Mouse (Mus musculus) small intestine, adult 2 months (tissue): ENCODE measurements around the gene Nlrc4. TPM values are rescaled to one million over a fixed set of nuclear protein-coding genes. Genes with fewer than 3 reads are reported as not detected.
"Not testable (repeated sequence)": the region's sequence is repeated elsewhere in the genome, so short reads cannot be mapped to it uniquely, and the experiment has no call there.

Experiments used
- H3K27ac ChIP-seq: fragments of 200-500 bp; 2 replicates; pipeline ENCODE4 v1.5.1; 2012; ENCODE audit warnings: low read depth, low read length, control low read depth, inconsistent platforms; ENCODE audit not compliant: insufficient read depth
- H3K27me3 ChIP-seq: fragments of 200-500 bp; 2 replicates; pipeline ENCODE4 v1.6.1; 2012; ENCODE audit warnings: mild to moderate bottlenecking, moderate library complexity, low read length, inconsistent platforms; ENCODE audit not compliant: control insufficient read depth, insufficient read depth
- H3K36me3 ChIP-seq: fragments of 200-500 bp; 2 replicates; pipeline ENCODE4 v1.6.1; 2012; ENCODE audit warnings: mild to moderate bottlenecking, low read length, control low read depth, inconsistent platforms; ENCODE audit not compliant: control insufficient read depth, insufficient read depth
- H3K4me1 ChIP-seq: fragments of 200-500 bp; 2 replicates; pipeline ENCODE4 v1.6.1; 2012; ENCODE audit warnings: low read length, inconsistent platforms, mixed read lengths; ENCODE audit not compliant: control insufficient read depth, insufficient read depth, insufficient read length
- H3K4me3 ChIP-seq: fragments of 200-500 bp; 2 replicates; pipeline ENCODE4 v1.5.1; 2012; ENCODE audit warnings: low read depth, mild to moderate bottlenecking, control low read depth, inconsistent platforms, low read length, moderate library complexity
- CTCF ChIP-seq: fragments of 200-500 bp; IDR thresholded peaks from 2 replicates; pipeline ENCODE4 v1.5.1; 2012; ENCODE audit warnings: low read depth, mild to moderate bottlenecking, control low read depth, inconsistent platforms, low read length, moderate library complexity, mixed read lengths; ENCODE audit not compliant: insufficient replicate concordance, insufficient read length; ENCODE audit errors: extremely low read depth
- POLR2A ChIP-seq: fragments of 200-500 bp; IDR thresholded peaks from 2 replicates; pipeline ENCODE4 v1.6.1; 2012; ENCODE audit warnings: low read depth, mild to moderate bottlenecking, control low read depth, inconsistent platforms, low read length, moderate library complexity
- WGBS: fragments of 180-500 bp; shearing (Covaris S2); methylation state at CpG from one replicate; pipeline ENCODE4 v1.1.7; 2018; 5-methylcytosine and 5-hydroxymethylcytosine counted together
- polyA plus RNA-seq: library from polyadenylated mRNA; depleted of rRNA; stranded (reverse); fragments of >200 nt; gene quantifications from 2 replicates; pipeline ENCODE4 v1.2.3, GENCODE M21; 2012

The Nlrc4 gene
- polyA plus RNA-seq, 1 experiment, result 6.9 TPM

DNA sequence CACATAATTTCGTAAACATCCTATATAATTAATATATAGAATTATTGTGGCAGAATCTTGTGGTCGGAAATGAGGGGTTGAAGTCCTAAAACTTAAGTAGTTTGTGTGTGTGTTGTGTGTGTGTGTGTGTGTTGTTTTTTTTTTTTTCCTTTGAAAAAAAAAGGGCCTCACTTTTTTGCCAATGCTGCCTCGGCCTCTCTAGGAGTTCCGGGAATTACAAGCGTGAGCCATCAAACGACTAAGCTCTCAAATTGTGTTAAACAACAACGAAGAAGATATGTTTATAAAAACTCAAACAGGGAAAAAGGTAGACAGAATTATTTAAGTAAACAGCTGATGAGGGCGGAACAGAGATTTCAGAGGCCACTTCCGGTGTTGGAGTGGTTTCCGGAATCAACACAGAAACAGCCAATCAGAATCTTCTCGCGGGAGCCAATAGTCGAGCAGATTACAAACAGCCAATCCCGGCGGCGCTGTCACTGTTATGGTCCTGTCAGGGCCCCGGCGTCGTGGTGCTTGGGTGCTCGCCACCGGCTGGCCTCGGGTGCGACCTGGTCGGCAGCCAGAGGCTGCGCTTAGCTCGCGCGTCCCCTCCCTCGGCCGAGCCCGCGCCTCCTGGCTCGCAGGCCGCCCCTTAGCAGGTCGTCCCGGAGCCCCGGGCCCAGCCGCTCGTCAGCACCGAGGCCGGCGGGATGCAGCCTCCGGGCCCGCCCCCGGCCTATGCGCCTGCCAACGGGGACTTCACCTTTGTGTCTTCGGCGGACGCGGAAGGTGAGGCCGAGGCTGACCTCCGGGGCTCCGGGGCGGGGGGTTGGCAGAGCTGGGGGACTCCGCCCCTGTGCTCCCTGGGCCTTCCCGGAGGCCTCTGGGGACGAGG, 30.3 kb upstream of the Nlrc4 start, which contains the start of gene Yipf4:
Yipf4 (plus strand) TSS at position 470 of the 877 bp plus-strand sequence.
- H3K4me1 ChIP-seq, result peaks cover 2% of the 10 kb centered on the region; the same call in 1 of the 2 replicates
- 5% methylated on average over 58 of the region's 58 CpGs for WGBS
- TF ChIP-seq POLR2A, result peak; percentile 79
- TF ChIP-seq CTCF, result no peak

DNA sequence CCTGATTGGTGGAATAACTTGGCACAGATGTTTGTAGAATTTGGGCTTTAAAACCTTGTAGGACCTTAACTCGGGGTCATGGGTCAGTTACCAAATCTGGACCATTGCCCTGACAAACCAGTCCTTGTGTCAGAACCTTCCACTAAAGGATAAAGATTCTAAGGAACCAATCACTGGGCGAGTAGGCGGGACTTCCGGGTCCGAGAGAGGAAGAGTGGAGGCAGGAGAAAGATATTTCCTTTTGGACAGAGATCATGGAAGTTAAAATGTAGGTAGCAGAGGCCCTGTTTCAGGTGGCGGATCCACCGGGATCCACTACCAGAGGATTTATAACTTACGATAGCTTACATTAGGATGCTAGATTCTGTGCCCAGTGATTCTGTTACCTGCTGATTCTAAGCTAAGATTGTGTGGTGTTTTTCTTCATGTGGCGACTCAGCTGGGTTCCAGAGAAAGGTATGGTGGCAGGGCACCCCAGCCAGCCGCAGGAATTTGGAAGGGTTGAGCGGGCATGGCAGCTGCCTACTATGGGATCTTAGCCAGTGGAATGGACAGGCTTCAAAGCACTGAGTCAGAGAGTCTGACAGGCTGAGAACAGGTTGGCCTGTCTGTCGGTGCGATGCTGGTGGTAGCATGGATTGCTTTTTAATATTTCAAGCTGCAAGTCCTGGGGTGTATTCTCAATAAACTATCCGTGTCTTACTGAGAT, 21.6 kb upstream of the Nlrc4 start:
- Histone ChIP-seq H3K27ac (no peak overlapping the region), H3K27me3 (no peaks in the 10 kb centered on the region), H3K4me1 (no peaks in the 10 kb centered on the region), H3K4me3 (no peak overlapping the region), H3K36me3 (no peaks in the 10 kb centered on the region)
- TF ChIP-seq POLR2A (no peak), CTCF (no peak)
- 87% methylated on average over 14 of the region's 14 CpGs for WGBS

More for the DNA sequence above, 30.3 kb upstream of the Nlrc4 start, which contains the start of gene Yipf4:
- peak within 1 kb of the TSS; percentile 100 for H3K4me3 ChIP-seq
- peaks cover 15% of the 10 kb centered on the region for H3K36me3 ChIP-seq
- H3K27ac ChIP-seq, result peak within 1 kb of the TSS; percentile 90
- H3K27me3 ChIP-seq, result no peaks in the 10 kb centered on the region

DNA sequence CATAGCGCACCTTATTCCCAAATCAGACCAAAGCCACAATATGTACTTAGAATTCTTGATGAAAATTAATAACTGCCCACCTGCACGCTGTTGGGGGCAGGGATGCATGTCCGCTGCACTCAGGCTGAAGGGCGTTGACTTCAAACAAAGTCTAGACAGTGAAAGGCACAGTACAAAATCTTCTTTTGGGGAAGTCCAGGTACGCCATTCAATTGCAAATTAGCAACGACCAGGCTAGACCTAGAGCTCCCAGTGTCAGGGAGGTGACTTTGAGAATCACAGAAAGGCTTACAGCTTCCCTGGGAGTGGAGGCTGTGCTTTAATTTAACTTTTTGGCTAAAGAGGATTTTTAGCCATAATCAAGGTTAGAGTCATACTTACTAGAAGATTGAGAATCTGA, 11.2 kb upstream of the Nlrc4 start:
- WGBS, result 88% methylated on average over 6 of the region's 6 CpGs
- not testable (repeated sequence) for H3K27me3 ChIP-seq, H3K4me3 ChIP-seq, H3K4me1 ChIP-seq, H3K27ac ChIP-seq, H3K36me3 ChIP-seq

DNA sequence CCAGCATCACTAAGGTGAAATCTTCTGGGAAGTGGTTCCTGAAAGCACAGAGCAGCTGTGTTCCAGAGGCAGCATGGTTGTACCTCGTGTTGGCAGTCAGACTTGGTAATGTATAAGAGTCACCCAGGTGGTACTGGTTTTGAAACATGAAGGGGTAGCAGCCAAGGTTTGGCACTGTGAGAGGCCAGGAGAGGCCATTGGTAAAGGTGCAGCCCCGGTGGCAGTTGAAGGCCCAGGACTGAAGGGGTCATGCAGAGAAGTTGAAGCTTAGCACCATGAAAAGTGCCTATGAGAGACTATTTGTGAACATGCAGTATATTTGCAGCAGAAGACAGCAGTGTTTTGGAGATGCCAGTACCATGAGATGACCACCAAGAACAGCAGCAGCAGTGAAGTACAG, 9.0 kb upstream of the Nlrc4 start:
- 84% methylated on average over 2 of the region's 2 CpGs for WGBS

DNA sequence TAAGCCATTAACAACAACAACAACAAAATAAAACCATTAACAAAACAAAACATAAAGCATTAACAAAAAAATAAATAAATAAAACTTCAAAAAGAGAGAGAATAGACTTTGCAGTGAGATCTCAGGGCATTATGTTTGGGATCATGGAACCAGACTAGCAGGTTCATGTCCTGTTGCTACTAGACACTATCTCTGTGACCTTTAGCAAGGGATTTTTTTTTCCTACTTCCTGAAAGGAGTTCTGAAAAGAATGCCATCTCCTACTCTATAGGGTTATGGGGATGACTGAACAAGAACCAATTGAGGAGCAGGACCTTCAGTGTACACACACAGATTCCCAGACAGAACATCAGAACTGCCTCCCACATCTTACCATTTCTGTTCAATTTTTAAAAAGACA, 4.6 kb upstream of the Nlrc4 start:
- Histone ChIP-seq H3K27ac (peak overlapping the region; percentile 79), H3K4me1 (peaks cover 2% of the 10 kb centered on the region; the same call in 1 of the 2 replicates), H3K27me3 (no peaks in the 10 kb centered on the region), H3K36me3 (no peaks in the 10 kb centered on the region), H3K4me3 (no peak overlapping the region)
- TF ChIP-seq POLR2A (no peak), CTCF (no peak)

More for the DNA sequence above, 9.0 kb upstream of the Nlrc4 start:
- not testable (repeated sequence) for H3K36me3 ChIP-seq, H3K27me3 ChIP-seq, H3K4me3 ChIP-seq, H3K27ac ChIP-seq, H3K4me1 ChIP-seq

DNA sequence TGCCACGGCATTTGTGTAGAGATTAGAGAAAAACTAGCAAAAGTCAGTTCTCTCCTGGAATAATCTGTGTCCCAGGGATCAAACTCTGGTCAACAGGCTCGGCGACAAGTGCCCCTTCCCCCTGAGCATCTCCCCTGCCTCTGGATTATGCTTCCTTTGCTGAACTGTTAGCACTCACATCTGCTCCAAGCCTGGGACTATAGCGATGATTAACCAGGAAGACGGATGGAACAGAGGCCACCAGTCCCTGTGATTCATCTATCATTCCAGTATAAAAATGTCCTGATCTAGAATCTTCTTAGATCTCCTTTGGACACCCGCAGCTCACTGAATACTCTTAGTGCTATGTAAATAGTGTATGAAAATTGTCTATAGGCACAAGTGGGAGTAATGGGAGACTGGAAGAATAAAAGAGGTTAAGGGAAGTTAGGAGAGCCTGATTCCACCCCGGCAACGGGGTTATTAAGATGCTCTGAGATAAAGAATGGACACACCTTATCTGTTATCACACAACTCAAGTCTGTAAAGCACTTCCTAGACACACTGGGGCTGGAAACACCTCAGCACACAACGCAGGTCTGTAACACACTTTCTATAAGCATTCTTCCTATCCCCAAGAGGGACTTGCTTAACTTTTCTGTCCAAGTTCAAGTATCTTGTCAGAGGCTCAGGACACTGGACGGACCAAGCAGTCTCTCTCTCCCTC, 817 bp downstream of the Nlrc4 start:
- Histone ChIP-seq H3K27ac (peak overlapping the region; percentile 100), H3K4me1 (peaks cover 8% of the 10 kb centered on the region; the same call in 1 of the 2 replicates), H3K4me3 (peak overlapping the region; percentile 86), H3K36me3 (peaks cover 12% of the 10 kb centered on the region), H3K27me3 (no peaks in the 10 kb centered on the region)
- TF ChIP-seq CTCF (no peak), POLR2A (no peak)
- WGBS, result 20% methylated on average over 10 of the region's 10 CpGs

DNA sequence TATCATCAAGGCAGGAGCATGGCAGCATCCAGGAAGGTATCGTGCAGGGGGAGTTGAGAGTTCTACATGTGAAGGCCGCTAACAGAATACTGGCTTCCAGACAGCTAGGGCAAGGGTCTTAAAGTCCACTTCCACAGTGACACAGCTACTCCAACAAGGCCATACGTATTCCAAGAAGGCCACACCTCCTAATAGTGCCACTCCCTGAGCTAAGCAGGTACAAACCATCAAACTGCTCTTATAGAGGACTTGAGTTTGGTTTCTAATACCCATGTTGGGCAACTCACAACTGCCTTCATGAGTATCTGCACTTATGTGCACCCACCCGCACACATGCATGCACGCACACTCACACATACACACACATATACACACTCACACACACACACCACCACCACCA, 2.1 kb downstream of the Nlrc4 start:
- H3K4me1 ChIP-seq, result peaks cover 10% of the 10 kb centered on the region; the same call in 1 of the 2 replicates
- H3K36me3 ChIP-seq, result peaks cover 19% of the 10 kb centered on the region
- peak overlapping the region; percentile 97; the same call in 1 of the 2 replicates for H3K27ac ChIP-seq
- H3K27me3 ChIP-seq, result no peaks in the 10 kb centered on the region
- WGBS, result 67% methylated on average over 5 of the region's 5 CpGs
- H3K4me3 ChIP-seq, result no peak overlapping the region; the same call in 1 of the 2 replicates
- TF ChIP-seq CTCF (no peak), POLR2A (no peak)
